Mouse (Mus musculus) stomach, postnatal 0 days (tissue): ENCODE data around the gene Rnf8. TPM values are rescaled to one million over a fixed set of nuclear protein-coding genes. Genes with fewer than 3 reads are reported as not detected.

ENCODE experiments used
- ATAC-seq: fragments of 200-750 bp; cut with Nextera tagmentation; 2 replicates; pipeline ENCODE4 v1.8.0; 2017; ENCODE audit not compliant: low FRiP score, low TSS enrichment
- DNase-seq: peaks from one replicate; pipeline ENCODE4 v3.0.0-alpha.2; 2016; ENCODE audit warnings: low spot score
- H3K27ac ChIP-seq: fragments of 300-500 bp; sonication (generic); replicated peaks from 2 replicates; pipeline ENCODE4 v1.5.1; 2014; ENCODE audit warnings: mild to moderate bottlenecking, control low read depth
- H3K27me3 ChIP-seq: fragments of 300-500 bp; sonication (generic); 2 replicates; pipeline ENCODE4 v1.6.1; 2014; ENCODE audit warnings: low read length; ENCODE audit not compliant: control insufficient read depth, insufficient read depth
- H3K36me3 ChIP-seq: fragments of 300-500 bp; sonication (generic); 2 replicates; pipeline ENCODE4 v1.6.1; 2014; ENCODE audit warnings: low read length, mixed read lengths; ENCODE audit not compliant: control insufficient read depth, insufficient read depth
- H3K4me1 ChIP-seq: fragments of 300-500 bp; sonication (generic); replicated peaks from 2 replicates; pipeline ENCODE4 v1.6.1; 2014; ENCODE audit warnings: antibody characterized with exemption; ENCODE audit not compliant: control insufficient read depth, insufficient read depth
- H3K4me2 ChIP-seq: fragments of 300-500 bp; sonication (generic); replicated peaks from 2 replicates; pipeline ENCODE4 v1.6.1; 2014; ENCODE audit warnings: low read depth, mild to moderate bottlenecking, control low read depth, moderate library complexity
- H3K4me3 ChIP-seq: fragments of 300-500 bp; sonication (generic); 2 replicates; pipeline ENCODE4 v1.5.1; 2014; ENCODE audit warnings: low read depth, low read length, control low read depth
- H3K9ac ChIP-seq: fragments of 300-500 bp; sonication (generic); 2 replicates; pipeline ENCODE4 v1.6.1; 2014; ENCODE audit warnings: mild to moderate bottlenecking, low read length, control low read depth, mixed read lengths
- H3K9me3 ChIP-seq: fragments of 300-500 bp; sonication (generic); 2 replicates; pipeline ENCODE4 v1.6.1; 2016; ENCODE audit warnings: low read length; ENCODE audit not compliant: control insufficient read depth
- CTCF ChIP-seq: IDR thresholded peaks from 2 replicates; pipeline ENCODE4 v1.5.1; 2016; ENCODE audit warnings: antibody characterized with exemption, low read depth, mild to moderate bottlenecking, moderate library complexity
- EP300 ChIP-seq: optimal IDR thresholded peaks from 2 replicates; pipeline ENCODE3; 2016; ENCODE audit warnings: antibody characterized with exemption
- WGBS: fragments of 180-500 bp; shearing (Covaris S2); extraction: QIAGEN DNeasy Blood & Tissue Kit; methylation state at CpG from one replicate; pipeline ENCODE4 v1.1.7; 2014; 5-methylcytosine and 5-hydroxymethylcytosine counted together
- microRNA-seq: library from miRNA; unstranded; fragments of <30 nt; microRNA quantifications from one replicate; pipeline ENCODE4, GENCODE M21; 2016
- polyA plus RNA-seq: library from polyadenylated mRNA; unstranded; fragments of >200 nt; fragmentation: Nextera tagmentation; extraction: Ambion mirVana; gene quantifications from 2 replicates; pipeline ENCODE4 v1.2.1, GENCODE M21; 2015

Rnf8 gene
- polyA plus RNA-seq, 1 experiment from 2014 or later: 32.6 TPM

GRCm38 (mm10) chr17:29692827-29693226 is 78.2 kb downstream of the Rnf8 start:
- Histone ChIP-seq H3K27me3 (no peaks in the 10 kb centered on the region), H3K4me3 (no peak overlapping the region), H3K36me3 (peaks cover 30% of the 10 kb centered on the region), H3K4me1 (no peaks in the 10 kb centered on the region), H3K4me2 (no peak overlapping the region), H3K9me3 (no peaks in the 10 kb centered on the region), H3K9ac (no peak overlapping the region), H3K27ac (no peak overlapping the region)
- no peak for DNase-seq
- no peak for TF ChIP-seq CTCF
- no peak for TF ChIP-seq EP300
- no peak for ATAC-seq
- 84% methylated on average over 2 of the region's 2 CpGs for WGBS

DNA sequence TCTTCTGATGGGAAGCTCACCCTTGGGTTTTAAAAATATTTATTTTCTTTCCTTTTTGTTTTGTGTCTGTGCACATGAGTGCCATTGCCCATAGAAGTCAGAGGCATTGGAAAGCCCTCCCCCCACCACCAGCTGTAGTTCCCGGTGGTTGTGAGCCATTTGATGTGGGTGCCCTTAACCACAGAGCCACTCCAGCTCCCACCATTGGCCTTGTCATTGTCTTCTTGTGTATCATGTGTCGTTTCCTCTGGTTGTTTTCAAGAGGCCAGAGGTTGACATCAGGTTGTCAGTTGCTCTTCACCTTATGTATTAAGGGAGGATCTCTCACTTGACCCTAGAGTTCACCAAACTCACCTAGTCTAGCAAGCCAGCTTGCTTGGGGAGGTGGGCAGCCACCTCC is 79.0 kb downstream of the Rnf8 start:
- Histone ChIP-seq H3K9me3 (no peaks in the 10 kb centered on the region), H3K27ac (no peak overlapping the region), H3K4me1 (no peaks in the 10 kb centered on the region), H3K27me3 (no peaks in the 10 kb centered on the region), H3K36me3 (peaks cover 33% of the 10 kb centered on the region), H3K4me2 (no peak overlapping the region), H3K9ac (no peak overlapping the region), H3K4me3 (no peak overlapping the region)
- ATAC-seq (no peak), DNase-seq (no peak)
- TF ChIP-seq EP300 (no peak), CTCF (no peak)
- 92% methylated on average over 2 of the region's 2 CpGs for WGBS

DNA sequence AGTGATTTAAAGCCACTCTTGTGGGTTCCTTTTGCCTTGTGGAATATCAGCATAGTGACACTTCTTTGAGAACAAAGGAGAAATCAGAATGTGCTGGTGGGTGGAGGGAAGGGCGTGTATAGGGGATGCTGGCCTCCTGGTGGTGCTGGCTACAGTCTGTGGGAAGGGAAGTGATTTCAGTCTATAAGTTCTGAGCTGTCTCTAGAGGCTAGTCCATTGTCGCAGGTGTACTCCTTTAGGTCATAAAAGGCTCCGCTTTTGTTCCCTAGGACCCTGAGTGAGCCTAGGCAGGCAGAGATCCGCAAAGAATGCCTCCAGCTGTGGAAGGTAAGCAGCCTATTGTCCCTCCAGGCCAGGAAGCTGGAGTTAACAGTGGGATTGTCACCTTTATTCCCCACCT is 79.9 kb downstream of the Rnf8 start:
- DNase-seq: no peak
- no peak for ATAC-seq
- peaks cover 43% of the 10 kb centered on the region for H3K36me3 ChIP-seq
- no peak overlapping the region for H3K4me3 ChIP-seq
- TF ChIP-seq CTCF (no peak), EP300 (no peak)
- H3K9me3 ChIP-seq: no peaks in the 10 kb centered on the region
- no peak overlapping the region for H3K27ac ChIP-seq
- H3K4me1 ChIP-seq: no peaks in the 10 kb centered on the region
- H3K27me3 ChIP-seq: no peaks in the 10 kb centered on the region
- 77% methylated on average over 4 of the region's 4 CpGs for WGBS
- no peak overlapping the region for H3K9ac ChIP-seq
- H3K4me2 ChIP-seq: no peak overlapping the region

Small RNA genes within 50 kb of the gene (microRNA-seq; reads per million reads assigned to microRNA genes)
- not detected for gene Mir7667

Other genes with a start within 250 kb of the Rnf8 start
- 28.6 and 32.8 TPM in 2 replicates for gene Pim1, start 124.0 kb upstream of the Rnf8 start, polyA plus RNA-seq
- not detected in 2 replicates for gene Gm17657, start 65.2 kb upstream of the Rnf8 start, polyA plus RNA-seq
- 6.9 and 7.8 TPM in 2 replicates for gene Tbc1d22b, start 65.0 kb upstream of the Rnf8 start, polyA plus RNA-seq
- gene Tmem217, start 62.4 kb upstream of the Rnf8 start, polyA plus RNA-seq: 0.22 and 0.42 TPM in 2 replicates
- gene Gm28043, start 86 bp downstream of the Rnf8 start, polyA plus RNA-seq: 1.1 TPM in 2 replicates
- 48.7 and 56.4 TPM in 2 replicates for gene Cmtr1, start 45.8 kb downstream of the Rnf8 start, polyA plus RNA-seq
- 7.6 and 8.6 TPM in 2 replicates for gene Ccdc167, start 102.3 kb downstream of the Rnf8 start, polyA plus RNA-seq